Mouse (Mus musculus) spleen, postnatal 4 days (tissue): ENCODE measurements around the gene Ccp110.

Experiments used
- DNase-seq, 2 experiments: peaks; one replicate each; pipeline ENCODE4 v3.0.0; 2022; ENCODE audit warnings: low spot score in 2 of 2

The Ccp110 gene

DNA sequence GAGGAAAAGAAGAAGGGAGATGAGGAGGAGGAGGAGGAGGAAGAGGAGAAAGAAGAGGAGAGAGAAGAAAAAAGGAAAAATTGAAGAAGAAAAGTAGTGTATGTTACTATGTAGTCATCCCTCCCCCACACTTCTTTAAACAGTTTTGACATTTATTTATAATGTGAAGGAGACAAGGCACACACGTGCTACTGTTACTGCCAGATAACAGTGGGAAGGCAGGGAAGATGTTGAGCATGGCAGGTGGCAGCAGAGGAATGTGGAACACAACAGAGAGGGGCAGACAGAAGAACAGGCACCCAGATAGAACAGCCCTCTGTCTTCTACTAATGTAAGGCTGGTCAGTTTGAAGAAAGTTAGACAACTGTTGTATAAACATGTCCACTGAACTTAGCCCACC is 57.3 kb downstream of the Ccp110 start:
- DNase-seq = no peak

DNA sequence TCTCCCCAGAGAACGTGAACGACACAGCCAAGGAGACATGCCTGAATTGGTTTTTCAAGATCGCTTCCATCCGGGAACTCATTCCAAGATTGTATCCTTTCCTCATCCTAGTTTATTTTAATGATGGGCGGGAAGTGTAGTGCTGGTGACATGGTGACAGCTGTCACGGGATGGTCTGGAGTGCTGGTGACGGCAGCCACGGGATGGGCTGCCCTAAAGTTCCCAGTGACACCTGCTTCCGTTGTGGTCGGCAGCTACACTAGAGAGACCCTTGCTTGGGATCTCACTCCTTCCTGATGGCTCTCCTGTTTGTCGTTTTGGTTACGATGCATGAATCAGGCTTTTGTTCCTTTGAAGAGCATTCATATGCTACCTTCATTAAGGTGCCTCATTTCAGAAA is 60.7 kb downstream of the Ccp110 start:
- no peak for DNase-seq

DNA sequence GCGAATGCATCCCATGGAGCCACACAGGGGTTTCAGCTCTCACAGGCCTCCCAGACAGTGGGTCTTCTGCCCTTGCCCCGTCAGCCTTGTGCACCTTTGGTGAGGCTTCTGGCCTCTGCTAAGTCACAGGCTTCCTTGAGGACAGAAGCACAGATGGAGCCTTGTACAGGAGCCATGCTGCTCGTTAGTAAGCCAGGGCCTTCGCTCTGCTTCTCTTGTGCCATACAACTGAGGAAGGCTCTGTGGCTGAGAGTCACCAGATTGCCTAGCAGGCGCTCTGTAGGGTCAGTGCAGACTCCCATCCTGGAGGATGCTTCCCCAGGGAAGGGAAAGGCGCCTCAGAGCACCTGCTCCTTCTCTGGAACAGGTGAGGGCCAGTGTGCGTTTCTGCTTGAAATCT is 63.6 kb downstream of the Ccp110 start:
- DNase-seq = no peak

DNA sequence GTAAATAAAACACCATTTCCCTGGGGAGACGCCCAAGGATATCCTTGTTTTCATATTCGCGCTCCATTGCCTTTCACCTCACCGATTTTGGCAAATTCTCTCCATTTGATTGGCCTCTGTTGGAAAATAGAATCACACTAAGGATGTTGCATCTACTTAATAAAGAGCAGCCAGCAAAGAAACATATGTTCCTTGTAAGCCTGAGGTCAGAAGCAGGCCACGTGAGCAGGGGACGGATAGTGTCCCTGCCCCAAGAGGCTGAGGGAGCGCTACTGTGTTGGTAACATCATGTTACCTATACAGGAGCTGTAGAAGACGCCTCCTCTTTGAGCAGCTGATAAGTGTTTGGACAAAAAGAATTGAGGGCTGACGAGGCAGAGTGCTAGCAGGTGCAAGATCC is 64.1 kb downstream of the Ccp110 start:
- no peak for DNase-seq

DNA sequence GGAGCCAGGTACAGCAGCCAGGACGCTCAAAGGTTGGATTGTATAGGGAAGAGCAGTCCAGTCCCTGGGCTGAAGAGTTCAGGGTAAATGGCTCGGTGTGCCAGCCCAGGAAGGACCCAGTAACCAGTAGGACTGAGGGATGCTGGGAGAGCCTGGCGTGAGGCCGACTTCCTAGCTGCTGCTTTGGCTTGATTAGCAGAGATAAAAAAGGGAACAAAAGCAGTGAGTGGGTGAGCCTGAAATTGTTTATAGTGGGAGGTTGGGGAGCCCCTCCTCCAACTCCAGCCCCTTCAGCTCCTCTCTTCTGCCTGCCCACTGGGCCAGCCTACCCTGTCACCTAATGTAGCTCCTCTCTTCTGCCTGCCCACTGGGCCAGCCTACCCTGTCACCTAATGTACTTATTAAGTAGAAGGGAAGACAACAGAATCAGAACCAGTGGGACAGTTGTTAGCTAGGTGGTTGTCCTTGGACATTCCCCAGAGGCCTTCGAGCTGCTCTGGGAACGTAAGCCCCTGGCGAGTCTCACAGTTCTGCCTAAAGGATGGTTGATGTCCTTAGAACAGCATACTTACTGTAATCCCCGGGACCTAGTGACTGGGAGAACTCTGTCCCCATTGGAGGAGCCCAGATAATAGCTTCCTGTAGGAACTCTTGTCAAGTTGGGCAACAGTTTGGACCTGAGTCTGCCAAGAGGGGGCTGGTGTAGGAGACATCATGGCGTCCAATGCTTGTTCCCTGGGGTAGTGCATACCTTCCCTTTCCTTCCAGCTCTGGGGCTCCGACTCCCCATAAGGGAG is 65.4 kb downstream of the Ccp110 start:
- no peak for DNase-seq

DNA sequence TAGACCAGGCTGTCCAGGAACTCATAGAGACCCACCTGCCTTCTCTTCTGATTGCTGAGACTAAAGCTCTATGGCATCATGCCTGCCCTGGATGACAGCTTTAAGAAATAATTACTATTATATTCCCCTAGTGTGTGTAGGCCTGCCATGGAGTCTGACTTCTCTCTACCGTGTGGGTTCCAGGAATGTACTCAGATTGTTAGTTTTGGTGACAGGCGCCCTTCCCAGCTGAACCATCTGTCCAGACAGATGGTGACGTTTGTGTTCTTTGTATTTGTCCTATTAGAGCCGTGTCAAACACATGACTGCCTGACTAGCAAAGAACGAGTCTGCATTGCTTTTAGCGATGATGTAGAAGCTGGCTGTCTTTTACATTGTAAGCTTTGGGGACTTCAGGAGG is 66.2 kb downstream of the Ccp110 start:
- DNase-seq = no peak

DNA sequence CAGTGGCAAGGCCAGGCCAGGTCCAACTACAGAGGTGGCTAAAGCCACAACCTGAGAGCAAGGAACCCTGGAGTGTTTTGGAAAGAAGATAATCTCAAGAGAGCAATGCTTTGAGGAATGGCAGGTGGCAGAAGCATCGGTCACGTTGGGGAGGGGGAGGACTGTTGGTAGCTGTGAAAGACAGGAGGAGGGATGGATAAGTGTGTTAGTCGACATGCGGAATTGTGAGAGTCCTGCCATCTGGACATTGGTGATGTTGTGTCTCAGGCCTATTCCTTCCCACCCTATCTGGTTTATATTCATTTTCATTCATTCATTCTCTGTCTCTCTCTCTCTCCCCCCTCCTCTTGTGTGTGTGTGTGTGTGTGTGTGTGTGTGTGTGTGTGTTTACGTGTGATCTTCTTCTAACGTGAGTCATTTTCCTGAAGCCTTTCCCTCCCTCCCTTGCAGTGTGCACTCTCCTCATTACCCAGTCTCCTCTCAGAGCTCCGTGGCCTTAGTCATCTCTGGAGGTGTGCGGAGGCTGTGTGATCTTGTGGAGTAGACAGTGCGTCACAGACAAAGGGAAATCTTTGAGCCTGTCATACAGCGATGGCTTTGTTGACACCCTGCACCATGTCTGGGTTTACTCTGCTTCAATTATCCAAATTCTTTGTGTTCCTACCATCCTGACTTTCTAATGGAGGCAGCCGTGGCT is 71.1 kb downstream of the Ccp110 start:
- no peak for DNase-seq

DNA sequence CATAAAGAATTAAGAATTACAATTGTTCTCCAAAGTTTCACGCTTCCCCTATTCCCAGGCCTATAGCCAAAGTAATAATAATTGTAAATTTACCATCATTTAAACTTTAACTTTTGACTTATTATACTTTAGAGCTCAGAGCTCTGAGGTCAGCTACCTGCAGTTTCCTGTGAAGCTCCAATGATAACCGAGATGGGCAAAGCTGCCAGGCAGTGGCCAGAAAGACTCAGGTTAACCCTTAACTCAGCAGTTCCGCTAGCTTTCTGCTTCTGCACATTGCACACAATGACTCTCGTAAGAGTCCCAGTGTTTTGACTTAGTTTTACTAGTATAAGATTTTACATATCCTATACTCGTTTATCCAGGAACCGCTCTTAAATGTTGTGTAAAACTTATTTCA is 73.7 kb downstream of the Ccp110 start:
- DNase-seq = no peak
